ENCODE assay signal across 24 mouse cellular contexts in genomic region chr6:6869041-6869685, GRCm38 (mm10). TPM values are rescaled to one million over a fixed set of nuclear protein-coding genes. Genes with fewer than 3 reads are reported as not detected.
DNase-seq lines count a peak whose midpoint lies in the region; ATAC-seq and TF ChIP-seq lines count a peak whose summit lies in the region.
"Had no signal": no experiment of that assay in that cellular context is flagged by ENCODE, and none has a peak within 500 bp of the region (broad histone marks: within the 10 kb centered on the region; RNA-seq: fewer than 3 reads in every experiment).

No protein-coding gene starts in this region.

- H3K27ac ChIP-seq in midbrain, embryonic 13.5 days, result no peak overlapping the region; the same call in 1 of the 2 replicates
- no peak overlapping the region for H3K27ac ChIP-seq in midbrain, postnatal 0 days (ENCODE audit: low read depth, low read length)
- H3K27ac ChIP-seq in embryonic facial prominence, embryonic 11.5 days (replicated peaks; ENCODE audit: low read depth, low read length), result no peak overlapping the region
- H3K27ac ChIP-seq in forebrain, embryonic 15.5 days (replicated peaks), result peak overlapping the region; percentile 93
- H3K27ac ChIP-seq in intestine, postnatal 0 days (ENCODE audit: low read depth, low read length), result no peak overlapping the region
- H3K27ac ChIP-seq: gastrocnemius, adult 2 months; heart, adult 2 months; heart, embryonic 15.5 days; hindbrain, postnatal 0 days; kidney, postnatal 0 days; liver, embryonic 14.5 days; lung, embryonic 15.5 days; macrophage; midbrain, embryonic 12.5 days had no signal

- DNase-seq in midbrain, postnatal 0 days (ENCODE audit: low spot score), result no peak
- peak; percentile 10 for DNase-seq in embryonic facial prominence, embryonic 11.5 days (ENCODE audit: low spot score)
- DNase-seq in retina, postnatal 1 day, result peak; percentile 15
- DNase-seq in gastrocnemius, postnatal 14 days, result no peak
- DNase-seq in MN1 (ENCODE audit: low spot score), result no peak
- DNase-seq: adrenal gland, adult 2 months; cerebellum, postnatal 25 days; gastrocnemius, adult 2 months; heart, adult 2 months; heart, postnatal 4 days; kidney, adult 11 months; right cerebral cortex, adult 18-20 months; thymus, postnatal 4 days had no signal

- no peak for ATAC-seq in midbrain, embryonic 13.5 days
- ATAC-seq in midbrain, postnatal 0 days (ENCODE audit: low FRiP score), result no peak
- no peak for ATAC-seq in embryonic facial prominence, embryonic 11.5 days (replicated peaks; ENCODE audit: insufficient number of reproducible peaks, low FRiP score, low TSS enrichment, low read depth)
- peak; percentile 14 for ATAC-seq in forebrain, embryonic 15.5 days (replicated peaks)
- ATAC-seq in intestine, postnatal 0 days, result no peak
- ATAC-seq: hindbrain, postnatal 0 days had no signal

- no peak overlapping the region for H3K4me2 ChIP-seq in midbrain, embryonic 13.5 days (replicated peaks)
- H3K4me2 ChIP-seq in midbrain, postnatal 0 days (ENCODE audit: low read depth, low read length, poor library complexity, severe bottlenecking), result no peak overlapping the region
- no peak overlapping the region for H3K4me2 ChIP-seq in embryonic facial prominence, embryonic 11.5 days (ENCODE audit: low read depth, low read length)
- no peak overlapping the region for H3K4me2 ChIP-seq in forebrain, embryonic 15.5 days (replicated peaks)
- no peak overlapping the region for H3K4me2 ChIP-seq in intestine, postnatal 0 days (replicated peaks; ENCODE audit: low read depth)
- H3K4me2 ChIP-seq: heart, embryonic 15.5 days; lung, embryonic 15.5 days; midbrain, embryonic 12.5 days had no signal

- no peak overlapping the region for H3K9ac ChIP-seq in midbrain, embryonic 13.5 days (replicated peaks)
- no peak overlapping the region for H3K9ac ChIP-seq in midbrain, postnatal 0 days (replicated peaks; ENCODE audit: low read length, poor library complexity, severe bottlenecking)
- no peak overlapping the region for H3K9ac ChIP-seq in embryonic facial prominence, embryonic 11.5 days (replicated peaks; ENCODE audit: low read length)
- H3K9ac ChIP-seq in forebrain, embryonic 15.5 days (replicated peaks), result peak overlapping the region; percentile 50
- no peak overlapping the region for H3K9ac ChIP-seq in intestine, postnatal 0 days (ENCODE audit: low read depth, low read length)
- H3K9ac ChIP-seq: heart, embryonic 15.5 days; liver, embryonic 14.5 days; lung, embryonic 15.5 days; midbrain, embryonic 12.5 days had no signal

- H3K36me3 ChIP-seq in midbrain, embryonic 13.5 days, result no peaks in the 10 kb centered on the region
- H3K36me3 ChIP-seq in midbrain, postnatal 0 days (ENCODE audit: insufficient read depth, low read length), result no peaks in the 10 kb centered on the region
- no peaks in the 10 kb centered on the region for H3K36me3 ChIP-seq in embryonic facial prominence, embryonic 11.5 days (replicated peaks; ENCODE audit: control insufficient read depth, insufficient read depth, low read depth, low read length)
- H3K36me3 ChIP-seq in forebrain, embryonic 15.5 days, result no peaks in the 10 kb centered on the region
- no peaks in the 10 kb centered on the region for H3K36me3 ChIP-seq in intestine, postnatal 0 days (ENCODE audit: control insufficient read depth, insufficient read depth)
- H3K36me3 ChIP-seq: heart, embryonic 15.5 days; lung, embryonic 15.5 days; midbrain, embryonic 12.5 days had no signal

- H3K4me1 ChIP-seq in midbrain, embryonic 13.5 days (replicated peaks), result peaks cover 2% of the 10 kb centered on the region
- H3K4me1 ChIP-seq in midbrain, postnatal 0 days (ENCODE audit: insufficient read depth, low read length), result no peaks in the 10 kb centered on the region
- no peaks in the 10 kb centered on the region for H3K4me1 ChIP-seq in embryonic facial prominence, embryonic 11.5 days (ENCODE audit: control insufficient read depth, insufficient read depth, low read length)
- peaks cover 4% of the 10 kb centered on the region; the same call in 1 of the 2 replicates for H3K4me1 ChIP-seq in forebrain, embryonic 15.5 days
- H3K4me1 ChIP-seq in intestine, postnatal 0 days (replicated peaks; ENCODE audit: control insufficient read depth, insufficient read depth, low read length), result no peaks in the 10 kb centered on the region
- H3K4me1 ChIP-seq: lung, embryonic 15.5 days had no signal

- 3% methylated on average over 13 of the region's 13 CpGs for whole genome bisulfite sequencing in midbrain, embryonic 13.5 days
- WGBS in midbrain, postnatal 0 days, result 2% methylated on average over 13 of the region's 13 CpGs
- 9% methylated on average over 13 of the region's 13 CpGs for WGBS in embryonic facial prominence, embryonic 11.5 days
- WGBS in forebrain, embryonic 15.5 days, result 3% methylated on average over 13 of the region's 13 CpGs
- 7% methylated on average over 13 of the region's 13 CpGs for WGBS in intestine, postnatal 0 days

- TF ChIP-seq CTCF in midbrain, postnatal 0 days (IDR thresholded peaks at IDR 0.05), result no peak
- no peak for TF ChIP-seq CTCF in intestine, postnatal 0 days (IDR thresholded peaks at IDR 0.05; ENCODE audit: low read depth)

- peak overlapping the region; percentile 4; the same call in 1 of the 2 replicates for H3K4me3 ChIP-seq in midbrain, embryonic 13.5 days (replicated peaks)
- H3K4me3 ChIP-seq in midbrain, postnatal 0 days (ENCODE audit: low read depth, low read length), result no peak overlapping the region
- H3K4me3 ChIP-seq in embryonic facial prominence, embryonic 11.5 days (ENCODE audit: low read depth, low read length), result 0 out of 2 replicates have a peak overlapping the region, but pooled peaks have one; percentile 19
- peak overlapping the region; percentile 39 for H3K4me3 ChIP-seq in forebrain, embryonic 15.5 days
- no peak overlapping the region for H3K4me3 ChIP-seq in intestine, postnatal 0 days (ENCODE audit: low read depth, low read length)
- H3K4me3 ChIP-seq: gastrocnemius, adult 2 months; heart, adult 2 months; heart, embryonic 15.5 days; lung, embryonic 15.5 days; midbrain, embryonic 12.5 days had no signal

- intact Hi-C loops in gastrocnemius, postnatal 14 days (cut with DNase I; ENCODE audit: low total_unique reads), result no loop called here

- no peaks in the 10 kb centered on the region for H3K9me3 ChIP-seq in midbrain, embryonic 13.5 days
- H3K9me3 ChIP-seq in midbrain, postnatal 0 days (ENCODE audit: low read length), result no peaks in the 10 kb centered on the region
- no peaks in the 10 kb centered on the region for H3K9me3 ChIP-seq in embryonic facial prominence, embryonic 11.5 days (replicated peaks; ENCODE audit: control insufficient read depth, low read length)
- no peaks in the 10 kb centered on the region for H3K9me3 ChIP-seq in forebrain, embryonic 15.5 days
- no peaks in the 10 kb centered on the region for H3K9me3 ChIP-seq in intestine, postnatal 0 days (ENCODE audit: control insufficient read depth)
- H3K9me3 ChIP-seq: heart, embryonic 15.5 days; lung, embryonic 15.5 days; midbrain, embryonic 12.5 days had no signal

- H3K27me3 ChIP-seq in midbrain, embryonic 13.5 days, result peaks cover 95% of the 10 kb centered on the region
- peaks cover 74% of the 10 kb centered on the region for H3K27me3 ChIP-seq in midbrain, postnatal 0 days (ENCODE audit: insufficient read depth, low read length)
- peaks cover 51% of the 10 kb centered on the region for H3K27me3 ChIP-seq in embryonic facial prominence, embryonic 11.5 days (ENCODE audit: control insufficient read depth, insufficient read depth, low read length)
- H3K27me3 ChIP-seq in forebrain, embryonic 15.5 days, result peaks cover 44% of the 10 kb centered on the region
- peaks cover 96% of the 10 kb centered on the region for H3K27me3 ChIP-seq in intestine, postnatal 0 days (replicated peaks; ENCODE audit: control insufficient read depth, insufficient read depth, low read length)

RNA-seq across cellular contexts. Expression of gene Dlx6, which starts 6.0 kb away (rescaled TPM):
- polyA plus RNA-seq in midbrain, embryonic 13.5 days (2015; fragmentation: Nextera tagmentation; extraction: Ambion mirVana), result 3.1 and 4.4 TPM in 2 replicates
- 0.57 and 1.5 TPM in 2 replicates for total RNA-seq in midbrain, postnatal 0 days (2014; rRNA removed)
- 0.81 and 1.1 TPM in 2 replicates for polyA plus RNA-seq in midbrain, postnatal 0 days (2015; fragmentation: Nextera tagmentation; extraction: Ambion mirVana)
- 3.2 and 5.1 TPM in 2 replicates for polyA plus RNA-seq in embryonic facial prominence, embryonic 11.5 days (2014; fragmentation: Nextera tagmentation; extraction: Ambion mirVana)
- polyA plus RNA-seq in forebrain, embryonic 15.5 days (2015; fragmentation: Nextera tagmentation; extraction: Ambion mirVana), result 13.2 and 14.7 TPM in 2 replicates
- not detected for total RNA-seq in gastrocnemius, postnatal 14 days (2021)
- not detected in 2 replicates for polyA plus RNA-seq in intestine, postnatal 0 days (2015; fragmentation: Nextera tagmentation; extraction: Ambion mirVana)
- total RNA-seq: adrenal gland, adult 2 months; gastrocnemius, adult 2 months; heart, adult 2 months; heart, postnatal 4 days; hindbrain, postnatal 0 days had no signal
- polyA plus RNA-seq: adrenal gland, adult 2 months; C2C12; heart, adult 2 months; hindbrain, postnatal 0 days; kidney, postnatal 0 days; liver, embryonic 14.5 days; lung, embryonic 15.5 days; macrophage had no signal

RNA-seq across cellular contexts. Expression of gene Dlx5, which starts 12.7 kb away (rescaled TPM):
- polyA plus RNA-seq in midbrain, embryonic 13.5 days (2015; fragmentation: Nextera tagmentation; extraction: Ambion mirVana), result 22.4 and 22.9 TPM in 2 replicates
- total RNA-seq in midbrain, postnatal 0 days (2014; rRNA removed), result 0.49 and 0.76 TPM in 2 replicates
- polyA plus RNA-seq in midbrain, postnatal 0 days (2015; fragmentation: Nextera tagmentation; extraction: Ambion mirVana), result 3.3 and 6.7 TPM in 2 replicates
- 54.5 and 63.8 TPM in 2 replicates for polyA plus RNA-seq in embryonic facial prominence, embryonic 11.5 days (2014; fragmentation: Nextera tagmentation; extraction: Ambion mirVana)
- polyA plus RNA-seq in forebrain, embryonic 15.5 days (2015; fragmentation: Nextera tagmentation; extraction: Ambion mirVana), result 81.5 and 84.7 TPM in 2 replicates
- not detected for total RNA-seq in gastrocnemius, postnatal 14 days (2021)
- polyA plus RNA-seq in intestine, postnatal 0 days (2015; fragmentation: Nextera tagmentation; extraction: Ambion mirVana), result 0.27 and 0.33 TPM in 2 replicates
- total RNA-seq: gastrocnemius, adult 2 months; hindbrain, postnatal 0 days had no signal
- polyA plus RNA-seq: C2C12; hindbrain, postnatal 0 days; liver, embryonic 14.5 days; macrophage had no signal

Comparison
In these comparisons a context has a peak if more than half of its experiments do, and no peak if none do; other contexts are left out.
1. H3K4me3 ChIP-seq: peak in midbrain, embryonic 13.5 days (single experiment), embryonic facial prominence, embryonic 11.5 days (single experiment) and forebrain, embryonic 15.5 days (single experiment); none in midbrain, postnatal 0 days (single experiment) and intestine, postnatal 0 days (single experiment).
2. DNase-seq: peak in embryonic facial prominence, embryonic 11.5 days (single experiment) and retina, postnatal 1 day (single experiment); none in midbrain, postnatal 0 days (single experiment), gastrocnemius, postnatal 14 days (single experiment) and MN1 (single experiment).